Mouse (Mus musculus) limb, embryonic 13.5 days (tissue): ENCODE measurements around the gene Abhd14b. TPM values are rescaled to one million over a fixed set of nuclear protein-coding genes. Genes with fewer than 3 reads are reported as not detected.
A peak's percentile ranks its signal among the peaks of the same experiment; 100 is the strongest.

Experiments used
- ATAC-seq: fragments of 200-750 bp; cut with Nextera tagmentation; 2 replicates; pipeline ENCODE4 v1.8.0; 2017; ENCODE audit warnings: low read depth, moderate number of reproducible peaks, moderate TSS enrichment; ENCODE audit not compliant: low FRiP score
- H3K27ac ChIP-seq: fragments of 300-500 bp; sonication (generic); 2 replicates; pipeline ENCODE4 v1.5.1; 2015; ENCODE audit warnings: inconsistent platforms, mild to moderate bottlenecking, moderate library complexity
- H3K27me3 ChIP-seq: fragments of 300-500 bp; sonication (generic); 2 replicates; pipeline ENCODE4 v1.6.1; 2015; ENCODE audit warnings: mild to moderate bottlenecking, inconsistent platforms
- H3K36me3 ChIP-seq: fragments of 300-500 bp; sonication (generic); 2 replicates; pipeline ENCODE4 v1.6.1; 2015; ENCODE audit warnings: inconsistent platforms, mild to moderate bottlenecking, moderate library complexity
- H3K4me1 ChIP-seq: fragments of 300-500 bp; sonication (generic); 2 replicates; pipeline ENCODE4 v1.6.1; 2015; ENCODE audit warnings: inconsistent platforms
- H3K4me2 ChIP-seq: fragments of 300-500 bp; sonication (generic); replicated peaks from 2 replicates; pipeline ENCODE4 v1.6.1; 2015; ENCODE audit warnings: inconsistent platforms, mild to moderate bottlenecking, moderate library complexity
- H3K4me3 ChIP-seq: fragments of 300-500 bp; sonication (generic); 2 replicates; pipeline ENCODE4 v1.5.1; 2015; ENCODE audit warnings: moderate library complexity, mild to moderate bottlenecking, inconsistent platforms
- H3K9ac ChIP-seq: fragments of 300-500 bp; sonication (generic); 2 replicates; pipeline ENCODE4 v1.6.1; 2015; ENCODE audit warnings: mild to moderate bottlenecking, inconsistent platforms
- H3K9me3 ChIP-seq: fragments of 300-500 bp; sonication (generic); 2 replicates; pipeline ENCODE4 v1.6.1; 2016; ENCODE audit warnings: inconsistent platforms
- WGBS: fragments of 180-500 bp; shearing (Covaris S2); methylation state at CpG from one replicate; pipeline ENCODE4 v1.1.7; 2015; 5-methylcytosine and 5-hydroxymethylcytosine counted together
- polyA plus RNA-seq: library from polyadenylated mRNA; unstranded; fragments of >200 nt; fragmentation: Nextera tagmentation; extraction: Ambion mirVana; gene quantifications from 2 replicates; pipeline ENCODE4 v1.2.1, GENCODE M21; 2015

The Abhd14b gene
- polyA plus RNA-seq, 1 experiment from 2014 or later = 20.5 TPM

- H3K4me3 ChIP-seq = no peak overlapping the region
- no peaks in the 10 kb centered on the region for H3K36me3 ChIP-seq
- WGBS = 87% methylated on average over 16 of the region's 16 CpGs
- ATAC-seq = no peak
- H3K9ac ChIP-seq = no peak overlapping the region
- no peak overlapping the region for H3K27ac ChIP-seq
- H3K27me3 ChIP-seq = no peaks in the 10 kb centered on the region
- H3K4me1 ChIP-seq = peaks cover 37% of the 10 kb centered on the region
- no peak overlapping the region for H3K4me2 ChIP-seq
- no peaks in the 10 kb centered on the region for H3K9me3 ChIP-seq
Measured at GRCm38 (mm10) chr9:106473081-106473752, 26.0 kb downstream of the Abhd14b start.

DNA sequence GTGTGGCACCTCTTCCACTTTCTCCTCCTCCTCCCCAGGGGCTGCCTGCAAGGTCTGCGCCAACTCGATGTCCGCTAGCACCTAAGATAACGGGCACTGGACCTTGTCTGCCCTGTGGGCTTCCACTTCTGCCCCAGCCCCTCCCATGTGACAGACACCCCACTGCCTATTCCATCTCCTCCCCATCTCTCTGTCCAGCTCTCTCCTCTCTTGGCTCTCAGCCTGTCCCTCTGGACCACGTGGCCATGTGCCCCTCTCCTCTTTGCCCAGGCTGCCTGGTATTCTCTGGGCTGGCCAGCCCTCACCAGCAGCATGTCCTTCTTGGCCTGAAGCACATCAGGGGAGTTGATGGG, 26.5 kb downstream of the Abhd14b start:
- Histone ChIP-seq H3K4me1 (peaks cover 39% of the 10 kb centered on the region), H3K27ac (no peak overlapping the region), H3K27me3 (no peaks in the 10 kb centered on the region), H3K4me3 (no peak overlapping the region), H3K9ac (no peak overlapping the region), H3K36me3 (no peaks in the 10 kb centered on the region), H3K9me3 (no peaks in the 10 kb centered on the region), H3K4me2 (no peak overlapping the region)
- ATAC-seq = no peak
- 65% methylated on average over 2 of the region's 5 CpGs for WGBS

DNA sequence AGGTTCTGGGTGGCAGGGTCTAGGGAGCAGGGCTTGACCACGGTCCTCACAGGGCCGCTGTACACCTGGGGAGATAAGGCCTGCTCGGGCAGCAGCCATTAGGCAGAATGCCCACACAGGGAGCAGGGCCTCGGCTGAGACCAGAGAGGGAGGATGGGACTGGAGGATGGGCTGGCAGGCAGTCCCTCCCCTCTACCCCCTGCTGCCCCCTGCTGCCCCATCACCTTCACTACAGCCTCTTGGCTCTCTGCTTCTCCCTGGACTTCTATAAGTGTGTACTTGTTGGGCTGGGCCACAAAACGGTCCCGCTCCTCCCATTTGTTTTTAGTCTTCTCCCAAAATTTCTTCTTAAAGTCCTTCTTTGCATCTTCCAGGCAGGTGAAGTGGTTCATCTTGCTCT, 27.2 kb downstream of the Abhd14b start:
- Histone ChIP-seq H3K4me2 (peak overlapping the region; percentile 35), H3K27ac (no peak overlapping the region), H3K4me3 (no peak overlapping the region), H3K4me1 (peaks cover 39% of the 10 kb centered on the region), H3K9me3 (no peaks in the 10 kb centered on the region), H3K36me3 (peaks cover 4% of the 10 kb centered on the region; the same call in 1 of the 2 replicates), H3K27me3 (no peaks in the 10 kb centered on the region), H3K9ac (peak overlapping the region; percentile 55; the same call in 1 of the 2 replicates)
- no peak; the same call in 1 of the 2 replicates for ATAC-seq
- 12% methylated on average over 6 of the region's 6 CpGs for WGBS

DNA sequence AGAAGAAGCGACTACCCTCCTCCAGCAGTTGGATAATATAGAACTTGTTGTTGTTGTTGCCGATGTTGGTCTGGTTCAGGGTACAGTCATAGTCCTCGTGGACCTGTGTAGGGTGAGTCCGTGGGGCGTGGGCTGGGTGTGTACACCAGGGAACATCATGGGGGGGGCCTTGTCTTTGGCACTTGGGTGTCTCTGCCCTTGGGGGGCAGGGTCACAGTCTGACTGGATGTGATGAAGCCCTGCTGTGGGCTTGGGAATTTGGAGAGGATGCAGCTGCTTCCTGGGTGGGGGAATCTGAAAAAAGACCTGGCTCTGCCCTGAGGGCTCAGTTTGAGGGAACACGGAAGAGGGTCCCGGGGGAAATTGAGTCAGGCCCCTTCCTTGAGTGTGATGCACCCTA, 27.8 kb downstream of the Abhd14b start:
- H3K4me3 ChIP-seq = peak overlapping the region; percentile 1; the same call in 1 of the 2 replicates
- H3K27ac ChIP-seq = no peak overlapping the region
- H3K4me1 ChIP-seq = peaks cover 39% of the 10 kb centered on the region
- WGBS = 71% methylated on average over 7 of the region's 7 CpGs
- no peaks in the 10 kb centered on the region for H3K9me3 ChIP-seq
- peak overlapping the region; percentile 35 for H3K4me2 ChIP-seq
- H3K27me3 ChIP-seq = no peaks in the 10 kb centered on the region
- H3K36me3 ChIP-seq = peaks cover 8% of the 10 kb centered on the region
- ATAC-seq = no peak
- peak overlapping the region; percentile 39; the same call in 1 of the 2 replicates for H3K9ac ChIP-seq

DNA sequence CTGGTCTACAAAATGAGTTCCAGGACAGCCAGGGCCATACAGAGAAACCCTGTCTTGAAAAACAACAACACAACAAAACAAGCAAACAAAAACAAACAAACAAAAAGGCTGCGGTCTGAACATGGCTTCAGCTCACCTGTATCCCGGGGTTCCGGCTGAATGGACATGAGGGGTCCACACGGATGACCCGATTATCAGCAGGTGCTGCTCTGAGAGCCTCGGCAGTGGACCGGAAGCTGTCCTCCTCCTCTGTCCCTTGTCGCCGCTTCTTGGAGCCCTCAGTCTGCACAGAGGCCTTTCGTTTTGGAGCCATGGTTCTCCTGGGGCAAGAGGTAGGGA, 28.4 kb downstream of the Abhd14b start, which contains the start of gene Rrp9:
Gene Rrp9 (plus strand): TSS at position 301 of the 339 bp plus-strand sequence.
- H3K4me1 ChIP-seq = peaks cover 39% of the 10 kb centered on the region
- peak within 1 kb of the TSS; percentile 79 for H3K4me3 ChIP-seq
- peak within 1 kb of the TSS; percentile 62 for H3K27ac ChIP-seq
- WGBS = 90% methylated on average over 10 of the region's 10 CpGs
- ATAC-seq = no peak
- H3K36me3 ChIP-seq = peaks cover 13% of the 10 kb centered on the region
- no peaks in the 10 kb centered on the region for H3K9me3 ChIP-seq
- peak within 1 kb of the TSS; percentile 46; the same call in 1 of the 2 replicates for H3K9ac ChIP-seq
- no peaks in the 10 kb centered on the region for H3K27me3 ChIP-seq
- H3K4me2 ChIP-seq = peak within 1 kb of the TSS; percentile 52

DNA sequence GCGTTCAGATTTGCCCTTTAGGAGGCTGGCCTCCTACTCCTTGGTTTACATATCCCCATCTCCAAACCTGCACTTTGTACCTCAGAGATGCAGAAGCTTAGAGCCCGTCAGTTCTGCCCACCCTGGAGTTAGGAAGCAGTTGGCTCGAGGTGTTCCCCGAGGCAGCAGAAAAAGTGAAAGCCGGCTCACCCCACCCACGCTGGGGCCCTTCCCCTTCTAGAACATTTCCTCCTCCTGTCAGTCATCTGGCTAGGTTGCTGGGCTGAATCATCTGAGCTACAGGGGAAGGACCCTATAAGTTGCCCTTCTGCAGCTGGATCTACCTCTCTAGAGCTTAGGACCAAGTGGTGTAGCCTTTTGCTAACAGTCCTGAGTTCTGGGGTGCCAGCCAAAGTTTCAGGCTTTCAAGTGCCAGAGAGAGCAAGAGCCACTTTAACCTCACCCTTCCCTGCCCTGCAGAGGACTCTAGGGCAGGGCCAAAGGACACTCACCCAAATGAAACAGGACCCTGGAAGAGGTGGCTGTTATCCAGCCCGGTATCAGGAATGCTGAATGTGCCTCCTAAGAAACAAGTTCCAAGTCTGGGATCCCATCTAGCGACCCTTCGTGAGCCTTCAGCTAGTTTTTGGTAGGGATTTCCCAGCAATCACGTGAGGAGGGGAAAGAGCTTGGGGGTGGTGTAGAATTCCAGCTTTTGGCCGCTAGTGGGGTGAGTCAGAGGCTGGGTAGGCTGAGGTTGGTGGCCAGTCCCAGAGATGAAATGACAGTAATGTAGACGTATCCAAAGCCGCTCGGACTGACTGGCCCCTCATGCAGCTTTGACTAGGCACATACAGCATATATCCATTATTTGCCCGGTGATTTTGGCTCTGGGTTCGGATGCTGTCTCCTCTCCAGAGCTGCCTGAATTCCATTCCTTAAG, 29.0 kb downstream of the Abhd14b start:
- H3K27ac ChIP-seq = peak overlapping the region; percentile 62
- H3K9me3 ChIP-seq = no peaks in the 10 kb centered on the region
- WGBS = 25% methylated on average over 16 of the region's 16 CpGs
- H3K27me3 ChIP-seq = no peaks in the 10 kb centered on the region
- peak overlapping the region; percentile 79 for H3K4me3 ChIP-seq
- H3K9ac ChIP-seq = peak overlapping the region; percentile 46; the same call in 1 of the 2 replicates
- peak; percentile 30 for ATAC-seq
- peaks cover 20% of the 10 kb centered on the region for H3K36me3 ChIP-seq
- peak overlapping the region; percentile 52 for H3K4me2 ChIP-seq
- peaks cover 39% of the 10 kb centered on the region for H3K4me1 ChIP-seq

GRCm38 (mm10) chr9:106476924-106477484, 29.7 kb downstream of the Abhd14b start, which contains the start of gene Parp3:
Gene Parp3 (minus strand): TSS chr9:106476949.
- H3K4me3 ChIP-seq = peak within 1 kb of the TSS; percentile 79
- WGBS = under 1% methylated on average over 41 of the region's 41 CpGs
- peak within 1 kb of the TSS; percentile 97 for H3K4me2 ChIP-seq
- peak within 1 kb of the TSS; percentile 80 for H3K9ac ChIP-seq
- H3K4me1 ChIP-seq = peaks cover 34% of the 10 kb centered on the region
- H3K27me3 ChIP-seq = no peaks in the 10 kb centered on the region
- H3K27ac ChIP-seq = peak within 1 kb of the TSS; percentile 62
- peak; percentile 99 for ATAC-seq
- peaks cover 25% of the 10 kb centered on the region for H3K36me3 ChIP-seq
- H3K9me3 ChIP-seq = no peaks in the 10 kb centered on the region

GRCm38 (mm10) chr9:106477649-106478048, 30.4 kb downstream of the Abhd14b start:
- Histone ChIP-seq H3K9ac (peak overlapping the region; percentile 80), H3K4me2 (peak overlapping the region; percentile 97), H3K4me1 (peaks cover 34% of the 10 kb centered on the region), H3K27ac (peak overlapping the region; percentile 10; the same call in 1 of the 2 replicates), H3K4me3 (peak overlapping the region; percentile 79), H3K9me3 (no peaks in the 10 kb centered on the region), H3K27me3 (no peaks in the 10 kb centered on the region), H3K36me3 (peaks cover 29% of the 10 kb centered on the region)
- ATAC-seq = no peak
- 4% methylated on average over 16 of the region's 16 CpGs for WGBS

DNA sequence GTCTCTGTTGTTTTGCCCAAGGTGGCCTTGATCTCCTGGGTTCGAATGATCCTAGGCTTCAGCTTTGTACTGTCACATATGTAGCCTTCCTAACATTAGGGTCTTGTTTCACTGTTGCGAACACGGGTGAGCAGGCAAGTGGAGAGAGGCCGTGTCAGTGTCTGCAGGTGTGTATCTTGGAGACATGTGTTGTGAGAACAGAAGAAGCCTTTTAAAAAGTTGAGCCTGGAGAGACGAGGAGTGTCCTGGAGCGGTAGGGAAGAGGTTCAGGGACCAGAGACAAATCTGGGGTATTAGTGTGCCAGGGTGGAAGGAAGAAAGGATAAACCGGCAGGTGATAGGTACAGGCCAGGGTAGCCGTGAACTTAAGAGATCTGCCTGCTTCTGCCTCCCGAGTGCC, 30.8 kb downstream of the Abhd14b start:
- Histone ChIP-seq H3K9me3 (no peaks in the 10 kb centered on the region), H3K27me3 (no peaks in the 10 kb centered on the region), H3K27ac (no peak overlapping the region), H3K36me3 (peaks cover 33% of the 10 kb centered on the region), H3K9ac (peak overlapping the region; percentile 80), H3K4me2 (peak overlapping the region; percentile 97), H3K4me1 (peaks cover 34% of the 10 kb centered on the region), H3K4me3 (peak overlapping the region; percentile 79)
- no peak for ATAC-seq
- WGBS = 83% methylated on average over 9 of the region's 9 CpGs

GRCm38 (mm10) chr9:106480541-106480940, 33.3 kb downstream of the Abhd14b start:
- H3K36me3 ChIP-seq = peaks cover 58% of the 10 kb centered on the region
- H3K4me1 ChIP-seq = peaks cover 19% of the 10 kb centered on the region
- WGBS = 88% methylated on average over 7 of the region's 7 CpGs
- ATAC-seq = no peak
- H3K4me2 ChIP-seq = no peak overlapping the region
- H3K4me3 ChIP-seq = no peak overlapping the region
- H3K9ac ChIP-seq = no peak overlapping the region
- H3K9me3 ChIP-seq = no peaks in the 10 kb centered on the region
- H3K27me3 ChIP-seq = no peaks in the 10 kb centered on the region
- H3K27ac ChIP-seq = no peak overlapping the region

DNA sequence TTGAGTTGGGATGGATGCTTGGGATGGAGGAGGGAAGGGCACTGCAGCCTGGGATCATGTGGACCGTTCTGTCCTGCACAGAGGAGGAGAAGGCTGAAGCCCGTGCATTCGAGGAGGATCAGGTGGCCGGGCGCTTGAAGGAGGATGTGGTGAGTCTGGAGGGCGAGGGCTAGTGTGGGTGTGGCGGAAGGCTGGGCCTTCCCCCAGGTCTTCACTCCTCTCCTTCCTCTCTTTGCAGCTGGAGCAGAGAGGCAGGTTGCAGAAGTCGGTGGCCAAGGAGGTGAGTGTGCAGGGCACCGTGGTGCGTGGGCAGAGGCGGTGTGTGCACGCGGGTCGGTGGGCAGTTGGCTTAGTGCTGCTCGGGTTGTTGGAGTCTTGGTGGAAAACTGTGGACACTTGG, 33.8 kb downstream of the Abhd14b start:
- Histone ChIP-seq H3K4me3 (no peak overlapping the region), H3K27me3 (no peaks in the 10 kb centered on the region), H3K4me1 (peaks cover 15% of the 10 kb centered on the region), H3K4me2 (no peak overlapping the region), H3K9ac (no peak overlapping the region; the same call in 1 of the 2 replicates), H3K9me3 (no peaks in the 10 kb centered on the region), H3K36me3 (peaks cover 63% of the 10 kb centered on the region), H3K27ac (no peak overlapping the region)
- 94% methylated on average over 15 of the region's 15 CpGs for WGBS
- ATAC-seq = no peak

- H3K27ac ChIP-seq = no peak overlapping the region
- no peak for ATAC-seq
- WGBS = 94% methylated on average over 13 of the region's 13 CpGs
- no peak overlapping the region for H3K4me3 ChIP-seq
- no peaks in the 10 kb centered on the region for H3K9me3 ChIP-seq
- no peaks in the 10 kb centered on the region for H3K27me3 ChIP-seq
- peaks cover 68% of the 10 kb centered on the region for H3K36me3 ChIP-seq
- H3K4me2 ChIP-seq = no peak overlapping the region
- H3K9ac ChIP-seq = no peak overlapping the region
- peaks cover 9% of the 10 kb centered on the region for H3K4me1 ChIP-seq
Measured at GRCm38 (mm10) chr9:106481676-106482075, 34.4 kb downstream of the Abhd14b start.
